Mouse (Mus musculus) neural tube, embryonic 14.5 days (tissue): Measurements from ENCODE around the gene Agap1. TPM values are rescaled to one million over a fixed set of nuclear protein-coding genes. Genes with fewer than 3 reads are reported as not detected.

ENCODE experiments used
- ATAC-seq: fragments of 200-750 bp; cut with Nextera tagmentation; 2 replicates; pipeline ENCODE4 v1.8.0; 2017; ENCODE audit warnings: low read depth, mild to moderate bottlenecking, moderate TSS enrichment, moderate library complexity
- H3K27ac ChIP-seq: fragments of 300-500 bp; sonication (generic); 2 replicates; pipeline ENCODE4 v1.5.1; 2014; ENCODE audit warnings: low read depth, mild to moderate bottlenecking, control low read depth, low read length, moderate library complexity, mixed read lengths
- H3K27me3 ChIP-seq: fragments of 300-500 bp; sonication (generic); 2 replicates; pipeline ENCODE4 v1.6.1; 2014; ENCODE audit warnings: low read length; ENCODE audit not compliant: control insufficient read depth, insufficient read depth
- H3K36me3 ChIP-seq: fragments of 300-500 bp; sonication (generic); 2 replicates; pipeline ENCODE4 v1.6.1; 2014; ENCODE audit warnings: low read length, mixed read lengths; ENCODE audit not compliant: control insufficient read depth, insufficient read depth
- H3K4me1 ChIP-seq: fragments of 300-500 bp; sonication (generic); 2 replicates; pipeline ENCODE4 v1.6.1; 2014; ENCODE audit warnings: low read length; ENCODE audit not compliant: control insufficient read depth, insufficient read depth
- H3K4me2 ChIP-seq: fragments of 300-500 bp; sonication (generic); 2 replicates; pipeline ENCODE4 v1.6.1; 2014; ENCODE audit warnings: mild to moderate bottlenecking, low read depth, low read length, control low read depth
- H3K4me3 ChIP-seq: fragments of 300-500 bp; sonication (generic); 2 replicates; pipeline ENCODE4 v1.5.1; 2014; ENCODE audit warnings: low read depth, low read length, control low read depth, mixed read lengths
- H3K9ac ChIP-seq: fragments of 300-500 bp; sonication (generic); replicated peaks from 2 replicates; pipeline ENCODE4 v1.6.1; 2014; ENCODE audit warnings: low read depth, mild to moderate bottlenecking, control low read depth, low read length, mixed read lengths
- H3K9me3 ChIP-seq: fragments of 300-500 bp; sonication (generic); 2 replicates; pipeline ENCODE4 v1.6.1; 2016; ENCODE audit warnings: low read length; ENCODE audit not compliant: control insufficient read depth
- WGBS: fragments of 180-500 bp; shearing (Covaris S2); extraction: QIAGEN DNeasy Blood & Tissue Kit; methylation state at CpG from one replicate; pipeline ENCODE4 v1.1.7; 2014; 5-methylcytosine and 5-hydroxymethylcytosine counted together
- polyA plus RNA-seq: library from polyadenylated mRNA; unstranded; fragments of >200 nt; fragmentation: Nextera tagmentation; extraction: Ambion mirVana; gene quantifications from 2 replicates; pipeline ENCODE4 v1.2.1, GENCODE M21; 2014

Agap1 gene
- polyA plus RNA-seq, 1 experiment from 2014 or later = 76.4 TPM

- Histone ChIP-seq H3K27me3 (no peaks in the 10 kb centered on the region), H3K9me3 (no peaks in the 10 kb centered on the region), H3K9ac (no peak overlapping the region), H3K27ac (no peak overlapping the region), H3K36me3 (peaks cover 6% of the 10 kb centered on the region; the same call in 1 of the 2 replicates), H3K4me3 (no peak overlapping the region), H3K4me1 (peaks cover 14% of the 10 kb centered on the region), H3K4me2 (no peak overlapping the region)
- WGBS = 85% methylated on average over 7 of the region's 7 CpGs
- ATAC-seq = no peak
These were observed 146.7 kb downstream of the Agap1 start for GRCm38 (mm10) chr1:89601349-89601748.

DNA sequence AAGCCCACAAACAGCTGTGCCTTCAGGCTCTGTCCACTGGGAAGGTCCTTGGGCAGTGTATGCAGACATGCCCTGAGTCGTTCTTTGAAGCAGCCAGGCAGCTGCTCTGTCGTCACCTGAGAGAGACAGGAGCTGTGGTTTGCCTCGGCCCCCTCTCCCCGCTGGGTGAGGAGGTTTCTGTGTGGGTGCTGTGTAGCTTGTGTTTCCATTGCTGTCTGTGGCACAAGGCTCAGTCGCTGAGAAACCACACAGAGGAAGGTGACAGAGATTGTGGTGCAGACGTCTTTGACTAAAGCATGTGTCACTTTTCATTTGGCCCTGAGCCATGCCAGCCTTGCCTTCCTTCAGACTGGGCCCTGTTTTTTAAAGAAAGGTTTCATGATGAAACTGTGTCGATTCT, 148.3 kb downstream of the Agap1 start:
- no peak overlapping the region for H3K27ac ChIP-seq
- H3K4me3 ChIP-seq = no peak overlapping the region
- peaks cover 25% of the 10 kb centered on the region for H3K4me1 ChIP-seq
- H3K27me3 ChIP-seq = no peaks in the 10 kb centered on the region
- no peak overlapping the region for H3K4me2 ChIP-seq
- H3K9ac ChIP-seq = no peak overlapping the region
- 62% methylated on average over 7 of the region's 7 CpGs for WGBS
- peaks cover 11% of the 10 kb centered on the region; the same call in 1 of the 2 replicates for H3K36me3 ChIP-seq
- no peak for ATAC-seq
- no peaks in the 10 kb centered on the region for H3K9me3 ChIP-seq

GRCm38 (mm10) chr1:89606612-89607011, 152.0 kb downstream of the Agap1 start:
- no peak overlapping the region for H3K4me2 ChIP-seq
- peak overlapping the region; percentile 39; the same call in 1 of the 2 replicates for H3K27ac ChIP-seq
- H3K27me3 ChIP-seq = no peaks in the 10 kb centered on the region
- no peak overlapping the region for H3K4me3 ChIP-seq
- peaks cover 13% of the 10 kb centered on the region; the same call in 1 of the 2 replicates for H3K4me1 ChIP-seq
- no peak overlapping the region for H3K9ac ChIP-seq
- H3K9me3 ChIP-seq = no peaks in the 10 kb centered on the region
- peak; percentile 62; the same call in 1 of the 2 replicates for ATAC-seq
- H3K36me3 ChIP-seq = peaks cover 31% of the 10 kb centered on the region
- WGBS = 32% methylated on average over 5 of the region's 5 CpGs

GRCm38 (mm10) chr1:89608766-89609165, 154.2 kb downstream of the Agap1 start:
- Histone ChIP-seq H3K4me1 (peaks cover 13% of the 10 kb centered on the region; the same call in 1 of the 2 replicates), H3K27me3 (no peaks in the 10 kb centered on the region), H3K9me3 (no peaks in the 10 kb centered on the region), H3K36me3 (peaks cover 35% of the 10 kb centered on the region), H3K4me2 (no peak overlapping the region), H3K9ac (no peak overlapping the region), H3K27ac (no peak overlapping the region), H3K4me3 (no peak overlapping the region)
- no peak for ATAC-seq
- WGBS = 93% methylated on average over 4 of the region's 4 CpGs

DNA sequence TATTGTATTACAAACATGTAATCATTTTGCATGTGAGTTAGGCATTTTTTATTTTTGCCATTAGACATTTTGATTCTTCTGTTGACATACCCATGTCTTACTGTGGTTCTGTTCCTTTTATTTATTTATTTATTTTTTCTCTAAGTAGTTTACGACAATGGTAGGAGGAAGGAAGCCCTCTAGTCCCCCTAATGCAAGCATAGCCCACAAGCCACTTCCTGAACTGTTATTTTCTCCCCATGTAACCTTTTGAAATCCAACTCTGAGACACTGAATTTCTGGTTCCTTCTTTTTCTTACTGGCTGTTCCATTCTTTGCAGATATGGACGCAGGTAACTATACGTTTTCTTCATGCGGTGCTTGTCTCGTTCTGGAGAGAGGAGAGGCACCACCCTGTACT, 155.4 kb downstream of the Agap1 start:
- Histone ChIP-seq H3K4me1 (peaks cover 13% of the 10 kb centered on the region; the same call in 1 of the 2 replicates), H3K9ac (no peak overlapping the region), H3K4me3 (no peak overlapping the region), H3K9me3 (no peaks in the 10 kb centered on the region), H3K36me3 (peaks cover 40% of the 10 kb centered on the region), H3K27ac (no peak overlapping the region), H3K27me3 (no peaks in the 10 kb centered on the region), H3K4me2 (no peak overlapping the region)
- ATAC-seq = no peak
- 96% methylated on average over 5 of the region's 5 CpGs for WGBS

DNA sequence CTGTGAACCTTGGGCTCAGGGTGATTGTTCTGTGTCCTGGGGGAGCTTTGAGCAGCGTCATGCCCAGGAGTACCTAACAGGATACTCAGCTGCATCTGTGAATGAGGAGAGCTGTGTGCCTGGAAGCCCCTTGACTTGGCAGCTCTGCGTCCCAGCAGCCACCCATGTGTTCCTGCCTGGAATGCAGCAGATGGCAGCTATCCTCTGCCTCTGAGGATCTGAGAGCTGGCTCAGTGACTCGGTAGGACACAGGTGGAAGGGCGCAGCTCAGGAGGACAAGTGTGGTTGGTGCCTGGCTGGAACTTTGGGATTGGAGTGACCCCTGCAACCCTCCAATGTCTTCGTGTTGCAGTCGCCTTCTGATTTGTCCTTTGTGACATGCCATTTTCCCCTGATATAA, 156.9 kb downstream of the Agap1 start:
- no peak for ATAC-seq
- H3K27ac ChIP-seq = no peak overlapping the region
- H3K27me3 ChIP-seq = no peaks in the 10 kb centered on the region
- 87% methylated on average over 6 of the region's 6 CpGs for WGBS
- no peak overlapping the region for H3K9ac ChIP-seq
- no peak overlapping the region for H3K4me2 ChIP-seq
- peaks cover 13% of the 10 kb centered on the region; the same call in 1 of the 2 replicates for H3K4me1 ChIP-seq
- H3K4me3 ChIP-seq = no peak overlapping the region
- H3K36me3 ChIP-seq = peaks cover 34% of the 10 kb centered on the region
- no peaks in the 10 kb centered on the region for H3K9me3 ChIP-seq

DNA sequence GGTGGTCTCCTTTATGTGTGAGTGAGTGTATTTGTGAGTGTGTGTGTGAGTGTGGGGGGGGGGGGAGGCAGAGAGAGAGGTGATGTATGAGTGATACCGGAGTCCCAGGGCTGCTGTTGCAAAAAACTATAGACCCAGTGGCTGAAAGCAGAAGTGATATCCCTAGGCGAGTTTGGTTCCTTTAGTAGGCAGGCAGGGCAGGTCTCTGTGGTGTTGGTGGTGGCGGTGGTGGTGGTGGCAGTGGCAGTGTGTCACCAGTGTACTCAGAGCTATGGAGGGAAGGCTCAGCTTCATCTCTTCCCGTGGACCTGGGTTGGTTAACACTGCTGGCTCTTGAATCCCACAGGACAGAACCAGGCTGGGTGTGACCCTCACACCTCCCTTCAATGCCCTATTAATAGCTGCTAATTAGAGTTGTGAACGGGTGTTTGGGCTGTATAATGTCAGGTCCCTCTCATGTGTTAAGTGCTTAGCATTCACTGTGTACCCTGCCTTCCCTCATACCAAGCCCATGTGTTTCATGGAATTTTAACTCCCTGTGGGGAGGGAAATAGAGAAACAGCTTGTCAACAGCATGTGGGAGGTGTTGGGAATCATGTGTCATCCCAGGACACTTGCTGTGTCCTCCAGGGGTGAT, 158.7 kb downstream of the Agap1 start:
- no peak overlapping the region for H3K4me3 ChIP-seq
- no peaks in the 10 kb centered on the region for H3K4me1 ChIP-seq
- no peak overlapping the region for H3K27ac ChIP-seq
- 74% methylated on average over 5 of the region's 5 CpGs for WGBS
- H3K4me2 ChIP-seq = no peak overlapping the region
- no peak for ATAC-seq
- no peak overlapping the region for H3K9ac ChIP-seq
- no peaks in the 10 kb centered on the region for H3K9me3 ChIP-seq
- no peaks in the 10 kb centered on the region for H3K27me3 ChIP-seq
- H3K36me3 ChIP-seq = peaks cover 29% of the 10 kb centered on the region

DNA sequence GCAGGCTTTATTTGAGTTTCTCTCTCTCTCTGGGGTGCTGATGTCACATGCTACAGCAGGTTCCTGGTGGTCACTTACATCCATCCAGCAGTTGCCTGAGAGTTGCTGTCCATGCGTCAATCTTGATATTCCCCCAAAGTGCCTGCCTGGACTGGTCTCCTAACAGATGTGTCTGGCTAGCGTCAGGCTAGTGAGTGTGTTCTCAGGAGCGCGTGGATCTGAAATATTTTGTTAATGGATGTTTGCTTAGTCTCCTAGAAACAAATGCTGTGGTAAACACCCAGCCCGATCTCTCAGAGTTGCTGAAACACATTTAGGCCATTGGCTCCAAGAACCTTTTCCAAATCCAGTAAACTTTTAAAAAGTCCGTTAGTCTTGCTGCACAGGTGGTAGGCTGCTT, 161.9 kb downstream of the Agap1 start:
- H3K4me3 ChIP-seq = no peak overlapping the region
- no peak for ATAC-seq
- no peak overlapping the region for H3K9ac ChIP-seq
- no peaks in the 10 kb centered on the region for H3K27me3 ChIP-seq
- no peaks in the 10 kb centered on the region for H3K4me1 ChIP-seq
- peaks cover 14% of the 10 kb centered on the region for H3K36me3 ChIP-seq
- no peak overlapping the region for H3K27ac ChIP-seq
- no peaks in the 10 kb centered on the region for H3K9me3 ChIP-seq
- no peak overlapping the region for H3K4me2 ChIP-seq
- WGBS = 85% methylated on average over 6 of the region's 6 CpGs

GRCm38 (mm10) chr1:89617336-89617735, 162.7 kb downstream of the Agap1 start:
- H3K27ac ChIP-seq = no peak overlapping the region
- H3K36me3 ChIP-seq = peaks cover 12% of the 10 kb centered on the region
- no peak overlapping the region for H3K9ac ChIP-seq
- no peak overlapping the region for H3K4me3 ChIP-seq
- WGBS = 91% methylated on average over 9 of the region's 9 CpGs
- no peaks in the 10 kb centered on the region for H3K9me3 ChIP-seq
- H3K27me3 ChIP-seq = no peaks in the 10 kb centered on the region
- H3K4me2 ChIP-seq = no peak overlapping the region
- H3K4me1 ChIP-seq = no peaks in the 10 kb centered on the region
- ATAC-seq = no peak
